Mouse (Mus musculus) neural tube, embryonic 13.5 days (tissue): Measurements from ENCODE around the gene Rhox1. TPM values are rescaled to one million over a fixed set of nuclear protein-coding genes. Genes with fewer than 3 reads are reported as not detected.
"Not testable (repeated sequence)": the region's sequence is repeated elsewhere in the genome, so short reads cannot be mapped to it uniquely, and the experiment has no call there.

ENCODE experiments used
- ATAC-seq: fragments of 200-750 bp; cut with Nextera tagmentation; 2 replicates; pipeline ENCODE4 v1.8.0; 2017; ENCODE audit warnings: low read depth, mild to moderate bottlenecking, moderate TSS enrichment, moderate library complexity
- H3K27ac ChIP-seq: fragments of 300-500 bp; sonication (generic); replicated peaks from 2 replicates; pipeline ENCODE4 v1.5.1; 2015; ENCODE audit warnings: moderate library complexity, mild to moderate bottlenecking, inconsistent platforms
- H3K27me3 ChIP-seq: fragments of 300-500 bp; sonication (generic); 2 replicates; pipeline ENCODE4 v1.6.1; 2015; ENCODE audit warnings: mild to moderate bottlenecking, inconsistent platforms
- H3K36me3 ChIP-seq: fragments of 300-500 bp; sonication (generic); 2 replicates; pipeline ENCODE4 v1.6.1; 2015; ENCODE audit warnings: mild to moderate bottlenecking, inconsistent platforms
- H3K4me1 ChIP-seq: fragments of 300-500 bp; sonication (generic); replicated peaks from 2 replicates; pipeline ENCODE4 v1.6.1; 2015; ENCODE audit warnings: inconsistent platforms
- H3K4me2 ChIP-seq: fragments of 300-500 bp; sonication (generic); 2 replicates; pipeline ENCODE4 v1.6.1; 2015; ENCODE audit warnings: inconsistent platforms, mild to moderate bottlenecking, moderate library complexity
- H3K4me3 ChIP-seq: fragments of 300-500 bp; sonication (generic); 2 replicates; pipeline ENCODE4 v1.5.1; 2015; ENCODE audit warnings: mild to moderate bottlenecking, inconsistent platforms
- H3K9ac ChIP-seq: fragments of 300-500 bp; sonication (generic); 2 replicates; pipeline ENCODE4 v1.6.1; 2015; ENCODE audit warnings: moderate library complexity, mild to moderate bottlenecking, inconsistent platforms
- H3K9me3 ChIP-seq: fragments of 300-500 bp; sonication (generic); 2 replicates; pipeline ENCODE4 v1.6.1; 2016; ENCODE audit warnings: inconsistent platforms
- WGBS: fragments of 180-500 bp; shearing (Covaris S2); methylation state at CpG from one replicate; pipeline ENCODE4 v1.1.7; 2015; 5-methylcytosine and 5-hydroxymethylcytosine counted together
- polyA plus RNA-seq: library from polyadenylated mRNA; unstranded; fragments of >200 nt; fragmentation: Nextera tagmentation; extraction: Ambion mirVana; gene quantifications from 2 replicates; pipeline ENCODE4 v1.2.1, GENCODE M21; 2015

The Rhox1 gene
- not detected in 2 replicates for polyA plus RNA-seq

DNA sequence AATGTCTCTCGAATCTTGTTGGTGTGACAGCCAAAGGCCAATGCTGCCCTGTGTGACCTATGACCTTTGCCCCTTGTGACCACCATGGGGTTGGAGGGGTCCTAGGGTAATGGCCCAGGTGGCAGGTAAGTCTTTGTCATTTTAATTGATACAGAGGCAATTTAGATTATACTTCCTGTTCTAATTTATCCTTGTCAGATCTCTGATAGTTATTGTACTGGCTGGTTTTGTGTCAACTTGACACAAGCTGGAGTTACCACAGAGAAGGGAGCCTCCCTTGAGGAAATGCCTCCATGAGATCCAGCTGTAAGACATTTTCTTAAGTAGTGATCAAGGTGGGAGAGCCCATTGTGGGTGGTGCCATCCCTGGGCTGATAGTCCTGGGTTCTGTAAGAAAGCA lies at the start of gene Rhox1:
Rhox1 (minus strand) TSS at position 101 of the 400 bp plus-strand sequence.
- not testable (repeated sequence) for H3K27me3 ChIP-seq, H3K27ac ChIP-seq, H3K36me3 ChIP-seq, H3K4me3 ChIP-seq, ATAC-seq, H3K9me3 ChIP-seq, H3K4me1 ChIP-seq, H3K9ac ChIP-seq, H3K4me2 ChIP-seq
- 83% methylated on average over 1 of the region's 1 CpGs for WGBS

DNA sequence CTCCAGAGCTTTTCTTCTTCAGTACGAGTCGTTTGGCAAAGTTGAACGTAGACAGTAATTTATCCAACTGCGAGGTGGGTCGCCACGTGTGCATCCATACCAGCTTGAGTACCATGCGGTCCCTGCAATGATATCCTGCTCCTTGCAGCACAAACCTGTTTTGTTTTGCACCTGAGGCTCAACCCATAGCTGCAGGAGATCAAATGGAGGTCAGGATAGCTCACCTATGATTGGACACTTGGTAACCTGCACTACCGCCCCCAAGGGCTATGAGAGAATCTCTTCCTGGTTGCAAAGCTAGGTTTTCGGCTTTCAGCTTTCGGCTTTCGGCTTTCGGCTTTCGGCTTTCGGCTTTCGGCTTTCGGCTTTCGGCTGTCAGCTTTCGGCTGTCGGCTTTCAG lies 43.0 kb upstream of the Rhox1 start, which contains the start of gene Rhox4a:
Rhox4a (plus strand) TSS at position 301 of the 400 bp plus-strand sequence.
- not testable (repeated sequence) for H3K27me3 ChIP-seq, H3K4me1 ChIP-seq, H3K9ac ChIP-seq, ATAC-seq, H3K27ac ChIP-seq, H3K36me3 ChIP-seq, H3K4me2 ChIP-seq, H3K9me3 ChIP-seq, H3K4me3 ChIP-seq
- over 99% methylated on average over 11 of the region's 19 CpGs for WGBS

DNA sequence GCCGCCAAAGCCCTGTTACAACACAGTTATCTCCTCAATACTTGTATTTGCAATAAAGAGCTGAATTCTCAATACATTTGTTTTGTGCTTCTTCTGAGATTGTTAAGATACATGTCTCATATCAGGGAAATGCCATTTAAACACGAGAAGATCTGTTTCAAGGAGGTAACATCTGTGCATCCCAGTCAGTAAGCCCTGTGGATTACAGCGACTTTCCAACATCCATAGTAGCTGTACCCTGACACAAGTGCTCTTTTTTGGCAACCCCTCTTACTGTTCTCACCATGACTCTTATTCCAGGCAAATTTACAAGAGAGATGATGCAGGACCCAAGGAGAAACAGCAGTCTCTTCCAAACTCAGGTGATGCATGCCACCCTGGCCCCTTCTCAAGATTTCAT lies 27.6 kb upstream of the Rhox1 start, which contains the start of gene Rhox3a:
Rhox3a (plus strand) TSS at position 301 of the 400 bp plus-strand sequence.
- ATAC-seq, H3K27ac ChIP-seq, H3K36me3 ChIP-seq, H3K4me2 ChIP-seq, H3K4me1 ChIP-seq, H3K9me3 ChIP-seq, H3K4me3 ChIP-seq, H3K27me3 ChIP-seq, H3K9ac ChIP-seq: not testable (repeated sequence)
- 73% methylated on average over 1 of the region's 3 CpGs for whole genome bisulfite sequencing

DNA sequence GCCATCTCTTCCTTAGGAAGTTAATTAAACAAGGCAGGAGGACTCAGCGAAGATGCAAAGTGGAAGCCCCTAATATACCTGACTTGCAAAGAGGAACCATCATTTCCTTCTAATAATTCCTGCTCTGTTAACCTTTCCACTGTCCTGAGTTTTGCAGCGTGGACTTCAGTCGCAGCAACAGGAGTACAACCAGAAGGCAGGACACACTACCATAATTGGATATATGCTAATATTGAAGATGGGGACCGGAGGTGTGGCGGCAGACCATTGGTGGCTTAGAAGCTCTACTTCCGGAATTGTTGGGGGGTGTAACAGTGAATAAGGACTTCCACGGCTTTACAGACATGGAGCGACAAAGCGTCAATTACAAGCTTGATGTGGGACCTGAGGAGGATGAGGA lies 22.6 kb upstream of the Rhox1 start, which contains the start of gene Rhox2a:
Rhox2a (plus strand) TSS at position 301 of the 400 bp plus-strand sequence.
- ATAC-seq, H3K27ac ChIP-seq, H3K9ac ChIP-seq, H3K4me1 ChIP-seq, H3K9me3 ChIP-seq, H3K4me3 ChIP-seq, H3K27me3 ChIP-seq, H3K4me2 ChIP-seq, H3K36me3 ChIP-seq: not testable (repeated sequence)
- 83% methylated on average over 1 of the region's 9 CpGs for WGBS

DNA sequence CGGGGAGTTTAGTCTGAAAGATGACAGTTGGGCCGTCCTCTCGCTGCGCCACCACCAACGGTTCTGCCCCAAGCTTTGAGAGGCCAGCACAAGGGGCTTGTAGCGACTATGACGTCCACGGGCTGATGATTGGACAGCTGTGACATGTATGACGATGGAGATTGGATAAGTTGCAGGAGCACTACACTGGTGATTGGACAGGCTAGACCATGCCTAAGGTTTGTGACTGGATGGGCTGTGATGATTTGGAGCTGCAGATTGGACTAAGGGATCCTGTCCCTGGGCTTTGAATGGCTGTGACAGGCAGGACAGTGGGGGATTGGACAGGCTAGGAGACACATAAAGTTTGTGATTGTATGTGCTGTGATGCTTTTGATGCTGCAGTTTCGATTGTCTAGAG lies 11.1 kb downstream of the Rhox1 start, which contains the start of gene Gm9:
Gm9 (minus strand) TSS at position 101 of the 400 bp plus-strand sequence.
- WGBS: 89% methylated on average over 10 of the region's 10 CpGs
- Histone ChIP-seq H3K4me1 (no peaks in the 10 kb centered on the region), H3K27me3 (no peaks in the 10 kb centered on the region), H3K9ac (no peak within 1 kb of the TSS), H3K4me3 (no peak within 1 kb of the TSS), H3K27ac (no peak within 1 kb of the TSS), H3K36me3 (no peaks in the 10 kb centered on the region), H3K9me3 (no peaks in the 10 kb centered on the region), H3K4me2 (no peak within 1 kb of the TSS)
- no peak for ATAC-seq

DNA sequence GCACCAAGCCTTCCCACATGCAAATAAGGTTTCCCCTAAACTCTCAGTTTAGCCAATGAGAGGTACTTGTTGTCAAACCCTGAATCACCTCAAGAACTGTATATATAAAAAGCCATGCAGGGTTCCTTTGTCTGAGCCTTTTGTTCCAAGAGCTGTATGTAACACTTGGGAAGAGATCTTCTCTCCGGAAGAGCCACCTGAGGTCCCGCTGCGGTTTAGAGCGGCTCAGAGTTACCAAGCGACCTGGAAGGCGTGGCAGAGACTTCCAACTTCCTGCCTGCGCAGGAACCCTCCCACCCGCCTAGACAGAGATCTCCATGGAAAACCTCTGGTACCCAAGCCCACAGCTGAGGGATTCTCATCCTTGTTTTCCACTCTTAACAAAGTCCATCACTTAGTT lies 23.4 kb downstream of the Rhox1 start:
- Histone ChIP-seq H3K4me1 (no peaks in the 10 kb centered on the region), H3K36me3 (no peaks in the 10 kb centered on the region), H3K9me3 (no peaks in the 10 kb centered on the region), H3K27ac (no peak overlapping the region), H3K9ac (no peak overlapping the region), H3K4me2 (no peak overlapping the region), H3K4me3 (no peak overlapping the region), H3K27me3 (no peaks in the 10 kb centered on the region)
- ATAC-seq: no peak
- WGBS: 52% methylated on average over 8 of the region's 8 CpGs

DNA sequence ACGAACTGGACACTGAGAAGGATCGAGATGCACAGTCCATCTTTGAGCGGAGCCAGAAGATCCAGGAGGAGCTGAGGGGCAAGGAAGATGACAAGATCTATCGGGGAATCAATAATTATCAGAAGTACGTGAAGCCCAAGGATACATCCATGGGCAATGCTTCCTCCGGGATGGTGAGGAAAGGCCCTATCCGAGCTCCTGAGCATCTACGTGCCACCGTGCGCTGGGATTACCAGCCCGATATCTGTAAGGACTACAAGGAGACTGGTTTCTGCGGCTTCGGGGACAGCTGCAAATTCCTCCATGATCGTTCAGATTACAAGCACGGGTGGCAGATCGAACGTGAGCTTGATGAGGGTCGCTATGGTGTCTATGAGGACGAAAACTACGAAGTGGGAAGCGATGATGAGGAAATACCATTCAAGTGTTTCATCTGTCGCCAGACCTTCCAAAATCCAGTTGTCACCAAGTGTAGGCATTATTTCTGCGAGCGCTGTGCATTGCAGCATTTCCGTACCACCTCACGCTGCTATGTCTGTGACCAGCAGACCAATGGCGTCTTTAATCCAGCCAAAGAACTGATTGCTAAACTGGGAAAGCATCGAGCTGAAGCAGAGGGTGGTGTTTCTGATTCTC lies 30.2 kb downstream of the Rhox1 start:
- Histone ChIP-seq H3K9ac (peak overlapping the region; percentile 73), H3K4me1 (peaks cover 14% of the 10 kb centered on the region; the same call in 1 of the 2 replicates), H3K4me3 (peak overlapping the region; percentile 51), H3K27me3 (no peaks in the 10 kb centered on the region), H3K36me3 (peaks cover 9% of the 10 kb centered on the region; the same call in 1 of the 2 replicates), H3K4me2 (peak overlapping the region; percentile 58), H3K27ac (peak overlapping the region; percentile 84), H3K9me3 (no peaks in the 10 kb centered on the region)
- ATAC-seq: peak; percentile 49
- 24% methylated on average over 28 of the region's 28 CpGs for WGBS

DNA sequence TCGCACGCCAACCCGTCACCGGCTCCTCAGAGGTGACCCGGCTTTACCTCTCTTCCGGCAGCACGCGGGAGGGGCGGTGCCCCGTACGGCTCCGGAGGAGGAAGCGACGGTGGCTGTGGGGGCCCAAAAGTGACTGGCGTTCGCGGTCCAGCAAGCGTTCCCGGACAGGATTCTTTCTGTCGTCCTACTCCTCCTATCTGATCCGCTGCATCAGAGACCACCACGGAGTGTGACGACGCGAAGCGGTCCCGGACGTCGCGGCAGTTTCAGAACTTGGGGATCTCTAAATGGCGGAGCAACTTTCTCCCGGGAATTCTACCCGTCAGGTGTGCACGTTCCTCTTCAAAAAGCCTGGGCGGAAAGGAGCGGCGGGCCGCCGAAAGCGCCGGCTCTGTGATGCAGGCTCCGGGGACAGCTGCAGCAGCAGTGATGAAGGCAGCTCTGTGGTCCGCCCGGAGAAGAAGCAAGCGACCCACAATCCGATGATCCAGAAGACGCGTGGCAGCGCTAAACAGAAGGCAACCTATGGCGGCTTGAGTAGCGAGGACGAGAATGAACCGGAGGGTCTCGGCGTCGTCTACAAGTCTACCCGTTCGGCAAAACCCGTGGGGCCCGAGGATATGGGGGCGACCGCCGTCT lies 30.8 kb downstream of the Rhox1 start, which contains the start of the genes Ndufa1 and Rnf113a1:
Ndufa1 (minus strand) TSS at position 59 of the 639 bp plus-strand sequence.
Rnf113a1 (plus strand) TSS at position 141 of the 639 bp plus-strand sequence.
- H3K4me2 ChIP-seq: peak within 1 kb of the TSS; percentile 58
- H3K27me3 ChIP-seq: no peaks in the 10 kb centered on the region
- 27% methylated on average over 63 of the region's 63 CpGs for whole genome bisulfite sequencing
- peak within 1 kb of the TSS; percentile 73 for H3K9ac ChIP-seq
- peak within 1 kb of the TSS; percentile 51 for H3K4me3 ChIP-seq
- no peaks in the 10 kb centered on the region for H3K9me3 ChIP-seq
- H3K36me3 ChIP-seq: peaks cover 10% of the 10 kb centered on the region; the same call in 1 of the 2 replicates
- H3K27ac ChIP-seq: peak within 1 kb of the TSS; percentile 84
- peak; percentile 92 for ATAC-seq
- H3K4me1 ChIP-seq: peaks cover 14% of the 10 kb centered on the region; the same call in 1 of the 2 replicates

DNA sequence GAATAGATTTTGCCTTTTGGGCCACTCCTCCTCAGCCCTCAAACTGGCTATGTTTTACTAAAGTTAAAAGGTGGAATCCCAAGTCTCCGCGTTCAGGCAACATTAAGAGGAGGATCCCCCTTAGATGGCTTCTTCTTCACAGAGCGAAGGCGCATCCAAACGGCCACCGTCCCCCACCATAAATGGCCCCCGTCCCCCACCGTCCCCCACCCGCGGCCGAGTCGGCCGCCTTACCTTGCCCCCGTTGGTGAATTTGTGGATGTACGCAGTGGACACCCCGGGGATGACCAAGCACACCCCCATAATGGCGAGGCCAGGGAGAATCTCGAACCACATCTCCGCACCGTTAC lies 31.3 kb downstream of the Rhox1 start:
- 23% methylated on average over 20 of the region's 20 CpGs for WGBS
- H3K27me3 ChIP-seq: no peaks in the 10 kb centered on the region
- H3K36me3 ChIP-seq: peaks cover 10% of the 10 kb centered on the region; the same call in 1 of the 2 replicates
- H3K27ac ChIP-seq: peak overlapping the region; percentile 84; the same call in 1 of the 2 replicates
- H3K4me2 ChIP-seq: peak overlapping the region; percentile 58
- no peaks in the 10 kb centered on the region for H3K9me3 ChIP-seq
- H3K4me1 ChIP-seq: peaks cover 14% of the 10 kb centered on the region; the same call in 1 of the 2 replicates
- peak overlapping the region; percentile 51 for H3K4me3 ChIP-seq
- peak overlapping the region; percentile 73 for H3K9ac ChIP-seq
- no peak for ATAC-seq

DNA sequence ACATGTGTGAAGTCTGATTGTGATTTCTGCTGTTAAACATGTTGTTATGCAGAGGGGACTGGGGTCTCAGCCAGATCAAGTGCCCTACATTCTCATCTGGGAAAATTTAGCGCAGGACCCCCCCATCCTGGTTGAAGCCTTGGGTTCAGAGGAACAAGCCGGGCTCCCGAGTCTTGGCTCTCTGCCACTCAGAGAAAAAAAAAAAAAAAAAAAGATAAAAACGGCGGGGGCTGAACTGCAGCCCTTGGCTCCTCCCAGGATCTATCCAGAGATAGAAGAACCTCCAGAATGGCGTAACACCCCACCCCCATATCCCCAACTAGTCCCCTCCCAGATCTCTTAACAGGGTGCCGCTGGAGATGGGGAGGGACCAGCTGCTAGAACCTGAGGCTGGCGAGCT lies 37.7 kb downstream of the Rhox1 start:
- ATAC-seq, H3K27me3 ChIP-seq, H3K4me2 ChIP-seq, H3K4me3 ChIP-seq, H3K9me3 ChIP-seq, H3K4me1 ChIP-seq, H3K27ac ChIP-seq, H3K9ac ChIP-seq: not testable (repeated sequence)
- WGBS: 71% methylated on average over 8 of the region's 8 CpGs
- peaks cover 10% of the 10 kb centered on the region; the same call in 1 of the 2 replicates for H3K36me3 ChIP-seq

DNA sequence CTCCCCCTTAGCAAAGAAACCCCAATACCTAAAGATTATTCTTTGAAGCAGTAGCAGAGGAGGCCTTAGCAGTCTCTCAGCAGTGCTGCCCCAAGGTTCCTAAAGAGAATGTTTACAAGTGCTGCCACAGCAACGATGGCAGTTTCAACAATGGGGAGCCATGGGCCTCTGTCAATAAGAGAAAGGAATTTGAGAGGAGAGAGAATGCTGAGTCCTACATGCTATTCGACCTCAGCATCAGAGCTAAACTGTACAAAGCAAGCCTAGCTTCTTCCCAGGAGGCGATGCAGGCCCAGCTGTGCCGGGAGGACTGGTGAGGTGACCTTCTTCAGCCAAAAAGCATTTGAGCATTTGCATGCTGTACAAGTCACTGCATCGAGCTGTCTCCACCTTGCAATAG lies 53.3 kb downstream of the Rhox1 start, which contains the start of gene Akap14:
Akap14 (minus strand) TSS at position 101 of the 400 bp plus-strand sequence.
- Histone ChIP-seq H3K9ac (no peak within 1 kb of the TSS), H3K4me3 (no peak within 1 kb of the TSS), H3K4me2 (no peak within 1 kb of the TSS), H3K4me1 (no peaks in the 10 kb centered on the region), H3K27me3 (no peaks in the 10 kb centered on the region), H3K9me3 (no peaks in the 10 kb centered on the region), H3K27ac (no peak within 1 kb of the TSS), H3K36me3 (no peaks in the 10 kb centered on the region)
- no peak for ATAC-seq
- 40% methylated on average over 5 of the region's 5 CpGs for WGBS

DNA sequence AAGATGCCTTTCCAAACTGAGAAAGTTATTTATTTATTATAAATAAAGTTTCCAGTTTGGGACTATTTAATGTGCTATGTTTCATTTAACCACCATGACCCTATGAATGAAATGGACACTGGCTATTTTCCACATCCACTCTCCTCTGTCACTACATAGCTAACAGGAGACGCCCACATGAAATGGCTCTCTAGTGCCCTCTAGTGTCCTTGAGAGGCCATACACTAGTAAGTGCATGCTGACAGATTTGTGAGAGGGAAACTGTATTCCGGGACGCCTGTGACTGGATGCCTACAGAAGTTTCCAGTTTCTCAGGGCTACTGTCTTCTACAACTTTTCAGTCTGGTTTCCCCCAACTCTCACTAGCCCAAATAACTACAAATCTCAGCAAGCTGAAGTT lies 55.0 kb downstream of the Rhox1 start:
- ATAC-seq: no peak
- H3K36me3 ChIP-seq: no peaks in the 10 kb centered on the region
- no peak overlapping the region for H3K9ac ChIP-seq
- H3K4me3 ChIP-seq: no peak overlapping the region
- H3K4me2 ChIP-seq: no peak overlapping the region
- H3K4me1 ChIP-seq: no peaks in the 10 kb centered on the region
- H3K27ac ChIP-seq: no peak overlapping the region
- no peaks in the 10 kb centered on the region for H3K27me3 ChIP-seq
- WGBS: 44% methylated on average over 3 of the region's 3 CpGs
- no peaks in the 10 kb centered on the region for H3K9me3 ChIP-seq
